Mouse (Mus musculus) embryonic facial prominence, embryonic 12.5 days (tissue): Measurements from ENCODE around the gene Ankrd23. TPM values are rescaled to one million over a fixed set of nuclear protein-coding genes. Genes with fewer than 3 reads are reported as not detected.
"Not testable (repeated sequence)": the region's sequence is repeated elsewhere in the genome, so short reads cannot be mapped to it uniquely, and the experiment has no call there.

ENCODE experiments used
- ATAC-seq: fragments of 200-750 bp; cut with Nextera tagmentation; 2 replicates; pipeline ENCODE4 v1.8.0; 2017; ENCODE audit not compliant: insufficient number of reproducible peaks, insufficient read depth, low FRiP score, low TSS enrichment
- H3K27ac ChIP-seq: fragments of 300-500 bp; sonication (generic); 2 replicates; pipeline ENCODE4 v1.5.1; 2016; ENCODE audit warnings: mild to moderate bottlenecking
- H3K27me3 ChIP-seq: fragments of 300-500 bp; sonication (generic); 2 replicates; pipeline ENCODE4 v1.6.1; 2016; ENCODE audit warnings: mild to moderate bottlenecking, moderate library complexity
- H3K36me3 ChIP-seq: fragments of 300-500 bp; sonication (generic); 2 replicates; pipeline ENCODE4 v1.6.1; 2016; ENCODE audit warnings: mild to moderate bottlenecking
- H3K4me1 ChIP-seq: fragments of 300-500 bp; sonication (generic); 2 replicates; pipeline ENCODE4 v1.6.1; 2016
- H3K4me2 ChIP-seq: fragments of 300-500 bp; sonication (generic); replicated peaks from 2 replicates; pipeline ENCODE4 v1.6.1; 2016; ENCODE audit warnings: mild to moderate bottlenecking, moderate library complexity
- H3K4me3 ChIP-seq: fragments of 300-500 bp; sonication (generic); 2 replicates; pipeline ENCODE4 v1.5.1; 2016; ENCODE audit warnings: mild to moderate bottlenecking
- H3K9ac ChIP-seq: fragments of 300-500 bp; sonication (generic); 2 replicates; pipeline ENCODE4 v1.6.1; 2016; ENCODE audit warnings: mild to moderate bottlenecking, moderate library complexity
- H3K9me3 ChIP-seq: fragments of 300-500 bp; sonication (generic); 2 replicates; pipeline ENCODE4 v1.6.1; 2016; ENCODE audit warnings: mild to moderate bottlenecking, moderate library complexity
- WGBS: fragments of 180-500 bp; shearing (Covaris S2); methylation state at CpG from one replicate; pipeline ENCODE4 v1.1.7; 2016; 5-methylcytosine and 5-hydroxymethylcytosine counted together
- polyA plus RNA-seq: library from polyadenylated mRNA; unstranded; fragments of >200 nt; fragmentation: Nextera tagmentation; extraction: Ambion mirVana; gene quantifications from 2 replicates; pipeline ENCODE4 v1.2.1, GENCODE M21; 2016

The Ankrd23 gene
- 19.2 and 24.0 TPM in 2 replicates for polyA plus RNA-seq

DNA sequence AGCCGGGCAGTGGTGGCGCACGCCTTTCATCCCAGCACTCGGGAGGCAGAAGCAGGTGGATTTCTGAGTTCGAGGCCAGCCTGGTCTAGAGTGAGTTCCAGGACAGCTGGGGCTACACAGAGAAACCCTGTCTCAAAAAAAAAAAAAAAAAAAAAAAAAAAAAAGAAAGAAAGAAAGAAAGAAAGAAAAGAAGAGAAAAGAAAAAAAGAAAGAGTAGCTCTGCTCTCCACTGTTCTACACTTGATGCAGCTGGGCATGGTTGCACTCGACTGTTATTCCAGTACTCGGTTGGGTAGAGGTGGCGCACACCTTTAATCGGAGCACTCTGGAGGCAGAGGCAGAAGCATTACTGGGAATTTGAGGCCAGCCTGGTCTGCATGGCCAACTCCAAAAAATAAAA lies at the start of gene Ankrd23:
Gene Ankrd23 (minus strand): TSS at position 101 of the 400 bp plus-strand sequence.
- not testable (repeated sequence) for H3K4me2 ChIP-seq, H3K27ac ChIP-seq, H3K4me3 ChIP-seq, H3K9me3 ChIP-seq, H3K27me3 ChIP-seq, H3K4me1 ChIP-seq, H3K9ac ChIP-seq, ATAC-seq
- 94% methylated on average over 9 of the region's 9 CpGs for WGBS
- H3K36me3 ChIP-seq = peaks cover 35% of the 10 kb centered on the region

DNA sequence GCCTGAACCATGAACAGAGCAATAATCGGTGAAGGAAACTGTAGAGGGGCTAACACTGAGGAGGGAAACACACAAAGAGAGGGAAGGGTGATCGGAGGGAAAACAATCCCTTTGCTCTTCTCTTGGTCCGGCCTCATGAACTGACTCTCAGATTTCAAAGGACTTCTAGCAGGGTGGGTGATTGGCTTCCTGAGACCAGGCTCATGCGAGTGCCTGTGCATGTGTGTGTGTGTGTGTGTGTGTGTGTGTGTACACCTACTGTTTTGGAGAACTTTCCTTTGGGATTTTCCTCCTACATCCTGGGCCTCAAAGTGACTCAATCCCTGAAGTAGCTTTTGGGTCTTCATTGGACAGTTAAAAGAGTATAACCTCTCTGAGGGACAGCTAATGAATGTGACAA lies 49.6 kb upstream of the Ankrd23 start:
- peaks cover 55% of the 10 kb centered on the region for H3K4me1 ChIP-seq
- H3K9me3 ChIP-seq = no peaks in the 10 kb centered on the region
- ATAC-seq = no peak
- no peaks in the 10 kb centered on the region for H3K36me3 ChIP-seq
- no peak overlapping the region for H3K4me2 ChIP-seq
- H3K9ac ChIP-seq = no peak overlapping the region
- no peak overlapping the region for H3K4me3 ChIP-seq
- H3K27ac ChIP-seq = no peak overlapping the region
- WGBS = 17% methylated on average over 4 of the region's 4 CpGs
- H3K27me3 ChIP-seq = no peaks in the 10 kb centered on the region

DNA sequence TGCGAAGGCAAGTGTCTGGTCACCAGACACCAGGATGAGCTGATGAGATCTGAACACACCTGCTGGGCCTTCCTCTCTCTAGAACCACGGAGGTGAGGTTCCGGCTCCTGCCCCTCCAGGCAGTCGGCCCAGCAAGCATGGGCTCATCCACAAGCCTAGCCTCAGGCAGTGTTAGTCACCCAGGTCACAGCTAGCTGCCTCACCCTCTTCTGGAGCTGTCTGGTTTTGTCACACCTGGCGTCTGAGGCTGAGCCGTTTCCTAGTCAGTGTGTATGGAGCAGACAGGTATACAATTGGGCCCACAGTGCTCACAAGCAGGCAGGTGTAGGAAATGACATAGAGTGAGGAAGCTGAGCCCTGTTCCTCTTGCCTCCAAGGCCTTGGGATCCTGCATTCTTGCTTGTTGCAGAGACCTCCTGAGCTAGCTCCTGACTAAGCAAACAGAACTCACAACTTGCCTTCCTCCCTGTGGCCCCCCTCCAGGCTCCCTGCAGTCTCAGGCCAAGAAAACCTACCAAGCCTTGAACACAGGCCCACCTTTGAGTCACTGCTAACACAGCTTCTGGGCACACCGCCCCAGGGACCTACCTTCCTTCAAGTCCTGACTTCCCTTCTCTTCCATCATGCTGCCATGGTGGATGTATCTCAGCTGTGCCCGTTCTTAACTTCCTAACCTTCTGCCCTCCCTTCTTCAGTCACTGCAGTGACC lies 46.9 kb upstream of the Ankrd23 start:
- Histone ChIP-seq H3K27ac (no peak overlapping the region), H3K4me3 (no peak overlapping the region), H3K9me3 (no peaks in the 10 kb centered on the region), H3K9ac (no peak overlapping the region), H3K4me2 (no peak overlapping the region), H3K36me3 (no peaks in the 10 kb centered on the region), H3K27me3 (no peaks in the 10 kb centered on the region), H3K4me1 (peaks cover 53% of the 10 kb centered on the region)
- ATAC-seq = no peak
- 64% methylated on average over 8 of the region's 8 CpGs for WGBS

DNA sequence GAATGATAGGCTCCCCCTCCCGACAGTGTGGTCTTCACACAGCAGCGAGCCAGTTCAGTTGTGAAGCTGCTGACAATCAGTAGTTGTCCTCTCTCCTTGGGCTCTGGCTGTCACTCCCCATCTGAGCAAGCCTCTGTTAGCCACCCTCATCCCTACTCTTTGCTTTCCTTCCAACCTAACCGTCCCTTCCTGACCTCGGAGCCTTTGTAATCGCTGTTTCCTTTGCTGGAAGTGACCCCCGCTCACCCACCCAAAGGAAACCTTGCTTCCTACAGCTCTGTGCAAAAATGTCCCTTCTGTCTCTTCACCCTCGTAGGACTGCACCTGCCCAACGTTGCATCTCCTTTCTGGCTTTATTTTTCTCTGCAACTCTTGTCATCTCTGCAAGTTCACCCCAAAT lies 45.5 kb upstream of the Ankrd23 start:
- Histone ChIP-seq H3K27me3 (no peaks in the 10 kb centered on the region), H3K9me3 (no peaks in the 10 kb centered on the region), H3K4me1 (peaks cover 41% of the 10 kb centered on the region), H3K4me2 (no peak overlapping the region), H3K9ac (no peak overlapping the region), H3K4me3 (no peak overlapping the region), H3K36me3 (no peaks in the 10 kb centered on the region), H3K27ac (no peak overlapping the region)
- ATAC-seq = no peak
- 62% methylated on average over 8 of the region's 8 CpGs for WGBS

- Histone ChIP-seq H3K4me3 (no peak overlapping the region), H3K9me3 (no peaks in the 10 kb centered on the region), H3K9ac (no peak overlapping the region), H3K4me2 (no peak overlapping the region), H3K27ac (peak overlapping the region; percentile 94), H3K27me3 (no peaks in the 10 kb centered on the region), H3K36me3 (no peaks in the 10 kb centered on the region), H3K4me1 (peaks cover 40% of the 10 kb centered on the region)
- no peak for ATAC-seq
- whole genome bisulfite sequencing = 76% methylated on average over 5 of the region's 5 CpGs
These were observed 44.6 kb upstream of the Ankrd23 start for GRCm38 (mm10) chr1:36581260-36581659.

- no peaks in the 10 kb centered on the region for H3K9me3 ChIP-seq
- 0 out of 2 replicates have a peak overlapping the region, but pooled peaks have one; percentile 7 for H3K9ac ChIP-seq
- peaks cover 40% of the 10 kb centered on the region for H3K4me1 ChIP-seq
- H3K36me3 ChIP-seq = no peaks in the 10 kb centered on the region
- 1% methylated on average over 17 of the region's 17 CpGs for WGBS
- H3K4me2 ChIP-seq = peak overlapping the region; percentile 42
- no peaks in the 10 kb centered on the region for H3K27me3 ChIP-seq
- H3K4me3 ChIP-seq = peak overlapping the region; percentile 9; the same call in 1 of the 2 replicates
- peak overlapping the region; percentile 94 for H3K27ac ChIP-seq
- peak; percentile 91 for ATAC-seq
These were observed 43.9 kb upstream of the Ankrd23 start for GRCm38 (mm10) chr1:36580384-36581207.

GRCm38 (mm10) chr1:36579974-36580383 lies 43.3 kb upstream of the Ankrd23 start:
- H3K4me1 ChIP-seq = peaks cover 41% of the 10 kb centered on the region

GRCm38 (mm10) chr1:36576991-36577675 lies 40.5 kb upstream of the Ankrd23 start:
- Histone ChIP-seq H3K36me3 (no peaks in the 10 kb centered on the region), H3K9me3 (no peaks in the 10 kb centered on the region), H3K27ac (no peak overlapping the region), H3K27me3 (no peaks in the 10 kb centered on the region), H3K4me1 (peaks cover 44% of the 10 kb centered on the region), H3K4me3 (no peak overlapping the region), H3K9ac (no peak overlapping the region), H3K4me2 (no peak overlapping the region)
- 68% methylated on average over 6 of the region's 6 CpGs for WGBS
- ATAC-seq = no peak

More at GRCm38 (mm10) chr1:36579974-36580383, 43.3 kb upstream of the Ankrd23 start:
- 17% methylated on average over 6 of the region's 6 CpGs for WGBS
- Histone ChIP-seq H3K9me3 (no peaks in the 10 kb centered on the region), H3K4me2 (peak overlapping the region; percentile 42), H3K36me3 (no peaks in the 10 kb centered on the region), H3K27ac (peak overlapping the region; percentile 94), H3K9ac (no peak overlapping the region), H3K27me3 (no peaks in the 10 kb centered on the region), H3K4me3 (peak overlapping the region; percentile 9; the same call in 1 of the 2 replicates)
- ATAC-seq = peak; percentile 70

DNA sequence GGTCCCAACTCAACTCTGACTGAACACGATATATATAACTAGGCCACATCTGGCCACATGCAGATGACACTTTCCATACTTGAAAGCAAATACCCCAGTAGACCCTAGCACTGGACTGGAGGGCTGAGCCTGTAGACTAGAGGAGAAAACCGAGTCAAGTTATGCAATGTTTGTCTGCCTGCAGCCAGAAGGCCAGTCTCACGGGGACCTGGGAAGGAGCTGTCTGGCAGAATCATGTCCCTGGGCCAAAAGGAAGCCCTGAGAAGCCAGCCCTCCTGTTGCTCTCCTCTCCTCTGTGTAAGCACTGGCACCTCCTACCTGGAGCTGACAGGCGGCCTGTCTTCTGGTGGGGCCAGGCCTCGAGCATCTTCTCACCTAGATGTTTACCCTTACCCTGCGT lies 38.7 kb upstream of the Ankrd23 start:
- H3K4me2 ChIP-seq = no peak overlapping the region
- H3K36me3 ChIP-seq = no peaks in the 10 kb centered on the region
- H3K4me3 ChIP-seq = no peak overlapping the region
- peaks cover 36% of the 10 kb centered on the region for H3K4me1 ChIP-seq
- H3K27me3 ChIP-seq = no peaks in the 10 kb centered on the region
- no peak overlapping the region for H3K9ac ChIP-seq
- no peak overlapping the region for H3K27ac ChIP-seq
- no peaks in the 10 kb centered on the region for H3K9me3 ChIP-seq
- 57% methylated on average over 6 of the region's 6 CpGs for WGBS
- no peak for ATAC-seq

DNA sequence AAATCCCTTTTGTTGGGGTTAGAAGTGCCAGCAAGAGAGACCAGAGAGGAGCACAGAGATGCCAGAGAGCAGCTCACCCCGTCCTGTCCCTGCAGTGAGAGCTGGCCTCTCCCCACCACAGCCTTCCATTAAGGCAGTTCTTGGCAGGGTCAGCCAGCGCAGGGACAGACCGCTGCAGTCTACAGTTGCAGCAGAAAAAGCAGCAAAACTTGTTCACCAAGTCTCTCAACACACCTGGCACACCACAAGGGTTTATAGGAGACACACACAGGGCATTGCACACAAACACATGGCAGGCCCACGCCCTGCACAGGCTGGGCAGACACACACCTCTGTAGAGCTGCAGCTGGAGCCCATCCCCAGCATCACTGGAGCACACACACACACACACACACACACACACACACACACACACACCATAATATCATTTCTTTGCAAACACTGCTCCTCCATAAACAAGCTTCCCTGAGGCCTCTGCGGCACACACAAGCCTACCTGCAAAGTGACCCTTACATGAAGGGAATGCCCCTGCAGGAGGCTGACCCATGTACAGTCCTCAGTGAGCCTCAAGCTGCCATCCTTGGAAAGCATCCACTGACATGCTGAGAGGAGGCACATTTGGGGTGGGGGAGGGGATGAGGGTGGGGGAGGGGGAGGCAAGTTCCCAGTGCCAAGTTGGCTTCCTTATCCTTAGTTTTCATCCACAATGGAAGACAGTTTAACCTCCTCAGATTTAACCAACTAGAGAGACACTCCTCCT lies 37.7 kb upstream of the Ankrd23 start:
- H3K4me2 ChIP-seq = no peak overlapping the region
- no peak overlapping the region for H3K4me3 ChIP-seq
- H3K4me1 ChIP-seq = peaks cover 30% of the 10 kb centered on the region
- H3K9ac ChIP-seq = no peak overlapping the region
- no peaks in the 10 kb centered on the region for H3K36me3 ChIP-seq
- H3K27me3 ChIP-seq = no peaks in the 10 kb centered on the region
- ATAC-seq = no peak
- WGBS = 75% methylated on average over 5 of the region's 5 CpGs
- no peak overlapping the region for H3K27ac ChIP-seq
- H3K9me3 ChIP-seq = no peaks in the 10 kb centered on the region

GRCm38 (mm10) chr1:36573524-36573923 lies 36.8 kb upstream of the Ankrd23 start:
- Histone ChIP-seq H3K27me3 (no peaks in the 10 kb centered on the region), H3K4me1 (peaks cover 32% of the 10 kb centered on the region), H3K4me2 (no peak overlapping the region), H3K36me3 (no peaks in the 10 kb centered on the region), H3K9ac (no peak overlapping the region), H3K9me3 (no peaks in the 10 kb centered on the region), H3K4me3 (no peak overlapping the region), H3K27ac (no peak overlapping the region)
- 76% methylated on average over 8 of the region's 8 CpGs for WGBS
- ATAC-seq = no peak
